Mouse (Mus musculus) spleen, adult 2 months (tissue): ENCODE measurements around the gene Gpr26. TPM values are rescaled to one million over a fixed set of nuclear protein-coding genes. Genes with fewer than 3 reads are reported as not detected.

ENCODE experiments used
- DNase-seq, 2 experiments: peaks; one replicate each; pipeline versions ENCODE4 v3.0.0 to v3.0.0-alpha.2; 2012 to 2021; ENCODE audit warnings: low spot score in 2 of 2, low read depth in 1 of 2
- H3K27ac ChIP-seq: fragments of 200-500 bp; 2 replicates; pipeline ENCODE4 v1.5.1; 2012; ENCODE audit warnings: low read length, inconsistent platforms; ENCODE audit not compliant: insufficient read depth
- H3K27me3 ChIP-seq: fragments of 200-500 bp; 2 replicates; pipeline ENCODE4 v1.6.1; 2012; ENCODE audit warnings: mild to moderate bottlenecking, moderate library complexity, low read length, inconsistent platforms; ENCODE audit not compliant: control insufficient read depth, insufficient read depth
- H3K36me3 ChIP-seq: fragments of 200-500 bp; 2 replicates; pipeline ENCODE4 v1.6.1; 2012; ENCODE audit warnings: mild to moderate bottlenecking, low read length, inconsistent platforms; ENCODE audit not compliant: control insufficient read depth, insufficient read depth
- H3K4me1 ChIP-seq: fragments of 200-500 bp; 2 replicates; pipeline ENCODE4 v1.6.1; 2011; ENCODE audit warnings: inconsistent platforms; ENCODE audit not compliant: control insufficient read depth, insufficient read depth, insufficient read length
- H3K4me3 ChIP-seq: fragments of 200-500 bp; 2 replicates; pipeline ENCODE4 v1.5.1; 2011; ENCODE audit warnings: mild to moderate bottlenecking, inconsistent platforms; ENCODE audit not compliant: insufficient read depth, insufficient read length; ENCODE audit errors: extremely low read depth
- CTCF ChIP-seq: fragments of 200-500 bp; IDR thresholded peaks from 2 replicates; pipeline ENCODE4 v1.5.1; 2011; ENCODE audit warnings: mild to moderate bottlenecking, inconsistent platforms; ENCODE audit not compliant: insufficient read depth, insufficient read length, insufficient replicate concordance; ENCODE audit errors: extremely low read depth
- POLR2A ChIP-seq: fragments of 200-500 bp; IDR thresholded peaks from 2 replicates; pipeline ENCODE4 v1.6.1; 2011; ENCODE audit warnings: low read depth, low read length, inconsistent platforms
- WGBS: fragments of 180-500 bp; shearing (Covaris S2); methylation state at CpG from one replicate; pipeline ENCODE4 v1.1.7; 2018; 5-methylcytosine and 5-hydroxymethylcytosine counted together
- polyA plus RNA-seq: library from polyadenylated mRNA; depleted of rRNA; stranded (reverse); fragments of >200 nt; gene quantifications from 2 replicates; pipeline ENCODE4 v1.2.3, GENCODE M21; 2012; rRNA removed

The Gpr26 gene
- polyA plus RNA-seq, result not detected in 2 replicates

DNA sequence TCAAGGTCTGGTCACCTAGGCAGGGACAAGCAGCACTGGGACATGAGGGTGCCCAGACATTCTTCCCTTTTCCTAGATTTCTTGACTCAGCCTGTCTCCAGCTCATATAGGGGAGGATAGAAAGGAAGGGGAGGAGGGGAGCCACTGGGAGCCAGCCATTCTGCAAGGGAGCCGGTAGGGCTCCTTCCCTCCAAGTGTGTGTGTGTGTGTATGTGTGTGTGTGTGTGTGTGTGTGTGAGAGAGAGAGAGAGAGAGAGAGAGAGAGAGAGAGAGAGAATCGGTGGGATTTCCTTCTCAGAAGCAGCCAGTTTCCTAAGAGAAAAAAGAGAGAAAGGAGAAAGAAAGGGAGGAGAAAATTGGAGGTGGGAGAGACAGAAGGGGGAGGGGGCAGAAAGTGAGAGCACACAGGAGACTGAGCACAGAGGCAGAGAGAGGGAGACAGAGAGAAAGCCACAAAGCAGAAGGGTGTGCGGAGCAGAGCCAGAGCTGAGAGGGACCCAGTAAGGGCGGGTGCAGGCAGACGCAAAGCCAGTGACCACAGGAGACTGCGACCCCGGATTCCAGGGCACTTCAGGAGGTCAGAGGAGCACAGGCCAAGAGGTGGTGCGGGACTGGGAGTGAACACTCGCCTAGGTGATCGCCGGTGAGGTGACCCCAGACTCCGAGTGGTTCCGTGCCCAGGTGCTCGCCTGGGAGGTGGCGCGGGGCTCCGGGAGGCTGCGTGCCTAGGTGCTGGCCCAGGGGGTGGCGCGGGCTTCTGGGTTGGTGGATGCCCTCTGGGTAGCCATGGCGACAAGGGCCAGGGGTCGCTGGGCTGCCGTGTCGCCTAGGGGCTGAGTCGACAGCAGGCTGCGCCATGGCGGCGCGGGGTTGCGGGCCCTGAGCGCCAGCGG is at the start of gene Gpr26:
TSS of gene Gpr26 (plus strand) at position 438 of the 893 bp plus-strand sequence.
- DNase-seq, result no peak
- Histone ChIP-seq H3K27ac (no peak within 1 kb of the TSS), H3K27me3 (no peaks in the 10 kb centered on the region), H3K36me3 (no peaks in the 10 kb centered on the region), H3K4me3 (no peak within 1 kb of the TSS), H3K4me1 (no peaks in the 10 kb centered on the region)
- WGBS, result 13% methylated on average over 31 of the region's 32 CpGs
- no peak for TF ChIP-seq POLR2A
- TF ChIP-seq CTCF, result no peak

DNA sequence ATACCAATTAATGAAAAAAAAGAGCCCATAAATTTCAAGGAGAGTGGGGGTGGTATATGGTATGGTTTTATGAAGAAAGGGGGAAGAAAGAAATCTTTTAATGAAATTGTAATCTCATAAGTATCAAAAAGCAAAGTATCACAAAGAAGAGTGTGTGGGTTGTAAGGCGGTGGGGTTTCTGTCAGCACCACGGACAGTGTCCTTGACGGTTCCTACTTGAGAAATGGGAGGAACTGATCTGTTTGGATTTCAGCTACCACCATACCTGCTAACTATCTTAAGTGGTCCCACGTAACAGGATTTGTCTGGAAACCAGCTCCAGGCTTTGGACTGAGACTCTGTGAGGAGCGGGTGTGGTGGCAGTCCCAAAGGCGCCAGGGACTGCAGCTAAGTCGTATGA is 48.9 kb upstream of the Gpr26 start:
- no peak overlapping the region for H3K27ac ChIP-seq

DNA sequence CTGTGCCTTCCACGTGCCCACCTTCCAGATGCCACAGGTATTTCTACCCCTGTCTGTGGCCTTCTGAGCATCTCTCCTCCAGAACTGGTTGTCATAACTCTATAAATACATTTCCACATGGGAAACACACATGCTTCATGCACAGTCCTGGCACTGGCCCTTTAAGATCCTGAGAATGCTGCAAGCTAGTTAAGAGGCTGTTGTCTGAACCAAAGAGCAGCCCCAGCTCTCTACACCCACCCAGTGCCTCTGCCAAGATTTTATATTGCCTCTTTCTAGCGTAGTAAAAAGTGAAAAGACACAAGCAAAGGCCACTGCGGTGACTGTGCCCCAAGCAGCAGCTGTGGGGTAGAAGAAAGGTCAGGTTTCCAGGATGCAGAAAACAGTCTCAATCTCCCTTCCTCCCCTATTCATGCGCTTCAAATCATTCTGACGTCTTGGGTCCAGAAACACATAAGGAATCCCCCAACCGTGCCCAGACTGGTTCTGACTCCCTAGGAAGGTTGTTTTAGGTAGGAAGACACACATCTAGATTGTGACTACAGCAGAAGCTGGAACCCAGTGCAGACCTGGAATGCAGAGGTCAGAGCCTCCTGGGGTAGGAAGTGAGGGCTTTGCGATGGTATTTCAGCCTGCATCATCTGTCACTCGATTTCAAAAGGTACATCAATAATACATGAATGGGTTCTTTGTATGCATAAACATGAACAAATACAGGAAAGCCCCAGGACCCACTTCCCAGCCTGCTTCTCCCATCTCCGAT is 38.8 kb upstream of the Gpr26 start:
- no peak for TF ChIP-seq CTCF
- TF ChIP-seq POLR2A, result no peak
- 65% methylated on average over 9 of the region's 9 CpGs for WGBS
- H3K4me1 ChIP-seq, result no peaks in the 10 kb centered on the region

More for the DNA sequence above, 48.9 kb upstream of the Gpr26 start:
- H3K36me3 ChIP-seq, result no peaks in the 10 kb centered on the region
- no peaks in the 10 kb centered on the region for H3K27me3 ChIP-seq
- H3K4me3 ChIP-seq, result no peak overlapping the region
- H3K4me1 ChIP-seq, result no peaks in the 10 kb centered on the region
- TF ChIP-seq CTCF, result no peak
- no peak for TF ChIP-seq POLR2A
- WGBS, result 53% methylated on average over 7 of the region's 7 CpGs
- DNase-seq, result no peak

DNA sequence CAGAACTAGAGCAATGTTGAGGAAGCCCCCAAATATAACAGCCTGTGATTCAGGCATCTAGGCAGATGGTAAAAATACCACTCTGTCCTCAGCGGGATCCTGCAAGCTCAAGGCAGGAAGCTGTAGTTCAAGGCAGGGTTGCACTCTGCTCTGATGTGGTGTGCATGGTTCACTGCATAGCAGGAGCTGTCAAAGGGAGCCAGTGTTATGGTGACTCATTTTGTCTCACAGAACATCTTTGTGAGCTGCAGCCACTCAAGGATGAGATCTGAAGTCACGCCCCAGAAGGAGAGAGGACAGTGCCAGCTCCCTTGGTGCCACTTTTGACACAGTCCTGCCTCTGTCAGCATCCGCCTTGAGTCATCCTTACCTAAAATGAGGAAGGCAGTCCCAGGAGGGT is 28.6 kb upstream of the Gpr26 start:
- H3K4me1 ChIP-seq, result no peaks in the 10 kb centered on the region
- H3K36me3 ChIP-seq, result no peaks in the 10 kb centered on the region
- DNase-seq, result no peak
- WGBS, result 52% methylated on average over 3 of the region's 3 CpGs
- no peak overlapping the region for H3K4me3 ChIP-seq
- no peak overlapping the region for H3K27ac ChIP-seq
- TF ChIP-seq CTCF (no peak), POLR2A (no peak)
- H3K27me3 ChIP-seq, result no peaks in the 10 kb centered on the region

More for the DNA sequence above, 38.8 kb upstream of the Gpr26 start:
- Histone ChIP-seq H3K4me3 (no peak overlapping the region), H3K27me3 (no peaks in the 10 kb centered on the region), H3K27ac (no peak overlapping the region), H3K36me3 (no peaks in the 10 kb centered on the region)
- no peak for DNase-seq

DNA sequence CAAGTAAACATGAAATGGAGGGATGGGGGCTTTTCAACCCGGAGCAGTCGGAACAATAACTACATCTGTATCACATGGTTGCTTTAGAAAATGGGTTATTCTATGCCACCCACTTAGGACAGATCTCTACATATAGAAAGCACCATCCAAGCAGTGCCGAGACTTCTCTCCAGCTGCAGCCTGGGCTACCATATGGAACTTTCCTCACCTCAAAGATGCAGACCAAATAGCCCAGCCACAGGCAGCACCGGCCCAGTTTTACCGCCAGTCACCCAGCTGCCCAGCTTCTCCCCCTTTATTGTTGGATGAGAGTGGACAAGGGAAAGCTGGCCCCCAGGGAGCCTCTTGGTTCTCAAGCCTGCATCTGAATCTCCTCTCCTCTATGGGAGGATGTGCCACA is 15.1 kb upstream of the Gpr26 start:
- Histone ChIP-seq H3K27ac (no peak overlapping the region), H3K36me3 (no peaks in the 10 kb centered on the region), H3K4me3 (no peak overlapping the region), H3K27me3 (no peaks in the 10 kb centered on the region), H3K4me1 (no peaks in the 10 kb centered on the region)
- DNase-seq, result no peak
- no peak for TF ChIP-seq CTCF
- no peak for TF ChIP-seq POLR2A
- WGBS, result 85% methylated on average over 5 of the region's 5 CpGs

DNA sequence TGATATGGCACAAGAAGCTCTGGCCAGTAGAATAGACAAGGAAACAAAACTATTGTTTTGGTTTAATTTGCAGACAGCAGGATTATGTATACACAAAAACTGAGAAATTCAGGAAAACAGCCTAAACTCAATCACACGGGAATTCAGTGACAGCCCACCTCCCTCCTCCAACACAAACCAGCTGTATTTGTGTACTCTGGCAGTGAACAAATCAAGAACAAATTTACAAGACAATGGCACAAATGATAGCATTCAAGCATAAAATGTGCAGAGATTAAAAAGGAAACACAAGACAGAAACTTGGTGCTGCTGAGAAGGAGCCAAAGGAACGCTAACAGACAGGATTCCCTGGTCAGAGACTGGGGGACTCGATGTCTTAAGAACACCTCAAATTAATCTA is 12.9 kb upstream of the Gpr26 start:
- no peak overlapping the region for H3K4me3 ChIP-seq
- no peak overlapping the region for H3K27ac ChIP-seq
- no peak for DNase-seq
- TF ChIP-seq POLR2A, result no peak
- no peak for TF ChIP-seq CTCF
- no peaks in the 10 kb centered on the region for H3K4me1 ChIP-seq
- 85% methylated on average over 3 of the region's 3 CpGs for WGBS
- no peaks in the 10 kb centered on the region for H3K36me3 ChIP-seq
- no peaks in the 10 kb centered on the region for H3K27me3 ChIP-seq
